ENCODE assay signal across 7 mouse cellular contexts in genomic region chr9:107984754-107985055, GRCm38 (mm10). TPM values are rescaled to one million over a fixed set of nuclear protein-coding genes. Genes with fewer than 3 reads are reported as not detected.
DNase-seq lines count a peak whose midpoint lies in the region; ATAC-seq and TF ChIP-seq lines count a peak whose summit lies in the region.

No protein-coding gene starts in this region.

- peaks cover 53% of the 10 kb centered on the region for H3K27me3 ChIP-seq in E14TG2a.4 (ENCODE audit: insufficient read depth, low read length)
- H3K27me3 ChIP-seq in heart, embryonic 15.5 days, result no peaks in the 10 kb centered on the region
- no peaks in the 10 kb centered on the region for H3K27me3 ChIP-seq in liver, embryonic 15.5 days

- H3K36me3 ChIP-seq in E14TG2a.4 (ENCODE audit: insufficient read depth, low read length), result no peaks in the 10 kb centered on the region
- no peaks in the 10 kb centered on the region for H3K36me3 ChIP-seq in ES-E14 (ENCODE audit: control insufficient read depth, insufficient read depth, low read length, poor library complexity, severe bottlenecking)
- H3K36me3 ChIP-seq in heart, embryonic 15.5 days, result no peaks in the 10 kb centered on the region
- H3K36me3 ChIP-seq in liver, embryonic 15.5 days (replicated peaks), result peaks cover 50% of the 10 kb centered on the region

- H3K27ac ChIP-seq in ES-E14 (ENCODE audit: insufficient read depth, low read depth, low read length, poor library complexity, severe bottlenecking), result no peak overlapping the region
- H3K27ac ChIP-seq in heart, embryonic 15.5 days, result peak overlapping the region; percentile 92
- peak overlapping the region; percentile 97 for H3K27ac ChIP-seq in liver, embryonic 15.5 days (replicated peaks)

- TF ChIP-seq CTCF in E14TG2a.4 (conservative IDR thresholded peaks at IDR 0.05; ENCODE audit: low read length), result no peak

- H3K4me2 ChIP-seq in heart, embryonic 15.5 days, result peak overlapping the region; percentile 75
- peak overlapping the region; percentile 92 for H3K4me2 ChIP-seq in liver, embryonic 15.5 days

- peak overlapping the region; percentile 87 for H3K4me3 ChIP-seq in E14TG2a.4 (replicated peaks; ENCODE audit: low read length)
- peak overlapping the region in 1 of 2 experiments; percentile 98; a peak in 2 of 4 replicates for H3K4me3 ChIP-seq in ES-E14 (ENCODE audit: insufficient read depth in 1 of 2, low read depth in 1 of 2, low read length in 2 of 2, poor library complexity in 1 of 2, severe bottlenecking in 1 of 2)
- peak overlapping the region; percentile 65 for H3K4me3 ChIP-seq in heart, embryonic 15.5 days
- peak overlapping the region; percentile 84 for H3K4me3 ChIP-seq in liver, embryonic 15.5 days (replicated peaks)

- peak overlapping the region; percentile 19; the same call in 1 of the 2 replicates for H3K9ac ChIP-seq in ES-E14 (ENCODE audit: insufficient read depth, low read depth, low read length, poor library complexity, severe bottlenecking)
- peak overlapping the region; percentile 61 for H3K9ac ChIP-seq in heart, embryonic 15.5 days
- peak overlapping the region; percentile 82 for H3K9ac ChIP-seq in liver, embryonic 15.5 days

- in situ Hi-C loops in ES-E14 (cut with MboI; ENCODE audit: low sequenced_read_pairs in 2 of 2, unreplicated experiment in 2 of 2), result no loop called here

- no peak for ATAC-seq in heart, embryonic 15.5 days (replicated peaks; ENCODE audit: insufficient number of reproducible peaks, insufficient read depth, low FRiP score, low read depth)
- no peak for ATAC-seq in liver, embryonic 15.5 days (ENCODE audit: insufficient read depth)

- no peaks in the 10 kb centered on the region for H3K9me3 ChIP-seq in E14TG2a.4 (ENCODE audit: low read length)
- no peaks in the 10 kb centered on the region for H3K9me3 ChIP-seq in ES-E14 (ENCODE audit: control insufficient read depth, insufficient read depth, low read depth, low read length)
- no peaks in the 10 kb centered on the region for H3K9me3 ChIP-seq in heart, embryonic 15.5 days (replicated peaks)
- H3K9me3 ChIP-seq in liver, embryonic 15.5 days (replicated peaks), result no peaks in the 10 kb centered on the region

- H3K4me1 ChIP-seq in E14TG2a.4 (replicated peaks; ENCODE audit: low read depth, low read length), result peaks cover 59% of the 10 kb centered on the region
- peaks cover 2 to 15% of the 10 kb centered on the region in 2 experiments; a peak in 2 of 4 replicates for H3K4me1 ChIP-seq in ES-E14 (ENCODE audit: control insufficient read depth in 2 of 2, insufficient read depth in 2 of 2, low read length in 2 of 2, poor library complexity in 1 of 2)
- peaks cover 54% of the 10 kb centered on the region for H3K4me1 ChIP-seq in heart, embryonic 15.5 days (replicated peaks)
- peaks cover 81% of the 10 kb centered on the region for H3K4me1 ChIP-seq in liver, embryonic 15.5 days (replicated peaks)

- WGBS in heart, embryonic 15.5 days, result 36% methylated on average over 9 of the region's 9 CpGs
- WGBS in liver, embryonic 15.5 days (ENCODE audit: insufficient replicate concordance), result 16% methylated on average over 9 of the region's 9 CpGs

- DNase-seq in ES-E14 (ENCODE audit: low read depth, low spot score), result no peak
- DNase-seq in thymus, adult 18-20 months, result no peak
- DNase-seq in right cerebral cortex, adult 18-20 months, result no peak
- DNase-seq in layer of hippocampus, adult 9-10 months (ENCODE audit: low spot score), result no peak

TF ChIP-seq in ES-E14, 5 proteins besides CTCF, POLR2A, EP300 and RAD21:
- TF ChIP-seq CHD2 (IDR thresholded peaks at IDR 0.05; ENCODE audit: low read depth, low read length) (no peak), ZNF384 (IDR thresholded peaks at IDR 0.05; ENCODE audit: low read depth, low read length) (no peak), HCFC1 (IDR thresholded peaks at IDR 0.05; ENCODE audit: borderline replicate concordance, insufficient read depth, low read length) (no peak), MAFK (IDR thresholded peaks at IDR 0.05; ENCODE audit: insufficient read depth, low read depth, low read length) (no peak), ZC3H11A (IDR thresholded peaks at IDR 0.05; ENCODE audit: borderline replicate concordance, low read depth, low read length) (no peak)

RNA-seq across cellular contexts. Expression of gene Inka1, which starts 1.0 kb away (rescaled TPM):
- 3.0 and 6.1 TPM in 2 replicates for total RNA-seq in ES-E14 (2012; rRNA removed)
- polyA plus RNA-seq in heart, embryonic 15.5 days (2015; fragmentation: Nextera tagmentation; extraction: Ambion mirVana), result 35.7 and 46.9 TPM in 2 replicates
- polyA plus RNA-seq in liver, embryonic 15.5 days (2015; fragmentation: Nextera tagmentation; extraction: Ambion mirVana), result 50.5 and 50.8 TPM in 2 replicates

RNA-seq across cellular contexts. Expression of gene Gm20661, which starts 1.8 kb away (rescaled TPM):
- 0.18 and 0.53 TPM in 2 replicates for total RNA-seq in ES-E14 (2012; rRNA removed)
- polyA plus RNA-seq in heart, embryonic 15.5 days (2015; fragmentation: Nextera tagmentation; extraction: Ambion mirVana), result 2.8 and 4.3 TPM in 2 replicates
- 0.54 and 0.66 TPM in 2 replicates for polyA plus RNA-seq in liver, embryonic 15.5 days (2015; fragmentation: Nextera tagmentation; extraction: Ambion mirVana)

RNA-seq across cellular contexts. Expression of gene Cdhr4, which starts 7.6 kb away (rescaled TPM):
- 1.2 and 2.4 TPM in 2 replicates for total RNA-seq in ES-E14 (2012; rRNA removed)
- 5.1 and 6.1 TPM in 2 replicates for polyA plus RNA-seq in heart, embryonic 15.5 days (2015; fragmentation: Nextera tagmentation; extraction: Ambion mirVana)
- 1.1 and 1.5 TPM in 2 replicates for polyA plus RNA-seq in liver, embryonic 15.5 days (2015; fragmentation: Nextera tagmentation; extraction: Ambion mirVana)

RNA-seq across cellular contexts. Expression of gene Uba7, which starts 9.4 kb away (rescaled TPM):
- total RNA-seq in ES-E14 (2012; rRNA removed), result 0.79 and 1.0 TPM in 2 replicates
- polyA plus RNA-seq in heart, embryonic 15.5 days (2015; fragmentation: Nextera tagmentation; extraction: Ambion mirVana), result 22.6 and 32.8 TPM in 2 replicates
- polyA plus RNA-seq in liver, embryonic 15.5 days (2015; fragmentation: Nextera tagmentation; extraction: Ambion mirVana), result 55.7 and 60.1 TPM in 2 replicates

RNA-seq across cellular contexts. Expression of gene Gm20662, which starts 11.4 kb away (rescaled TPM):
- total RNA-seq in ES-E14 (2012; rRNA removed), result 0.45 and 0.63 TPM in 2 replicates
- polyA plus RNA-seq in heart, embryonic 15.5 days (2015; fragmentation: Nextera tagmentation; extraction: Ambion mirVana), result 0.19 and 0.65 TPM in 2 replicates
- not detected in 2 replicates for polyA plus RNA-seq in liver, embryonic 15.5 days (2015; fragmentation: Nextera tagmentation; extraction: Ambion mirVana)

Comparison
In these comparisons a context has a peak if more than half of its experiments do, and no peak if none do; other contexts are left out.
1. H3K9ac ChIP-seq: peak in every context shown above with its lines; median percentile 82 in liver, embryonic 15.5 days; 61 in heart, embryonic 15.5 days; 19 in ES-E14.